Mouse (Mus musculus): ENCODE results near the gene C1s2.
A peak's percentile ranks its signal among the peaks of the same experiment; 100 is the strongest.
"Not testable (repeated sequence)": the region's sequence is repeated elsewhere in the genome, so short reads cannot be mapped to it uniquely, and the experiment has no call there.

C1s2 gene

DNA sequence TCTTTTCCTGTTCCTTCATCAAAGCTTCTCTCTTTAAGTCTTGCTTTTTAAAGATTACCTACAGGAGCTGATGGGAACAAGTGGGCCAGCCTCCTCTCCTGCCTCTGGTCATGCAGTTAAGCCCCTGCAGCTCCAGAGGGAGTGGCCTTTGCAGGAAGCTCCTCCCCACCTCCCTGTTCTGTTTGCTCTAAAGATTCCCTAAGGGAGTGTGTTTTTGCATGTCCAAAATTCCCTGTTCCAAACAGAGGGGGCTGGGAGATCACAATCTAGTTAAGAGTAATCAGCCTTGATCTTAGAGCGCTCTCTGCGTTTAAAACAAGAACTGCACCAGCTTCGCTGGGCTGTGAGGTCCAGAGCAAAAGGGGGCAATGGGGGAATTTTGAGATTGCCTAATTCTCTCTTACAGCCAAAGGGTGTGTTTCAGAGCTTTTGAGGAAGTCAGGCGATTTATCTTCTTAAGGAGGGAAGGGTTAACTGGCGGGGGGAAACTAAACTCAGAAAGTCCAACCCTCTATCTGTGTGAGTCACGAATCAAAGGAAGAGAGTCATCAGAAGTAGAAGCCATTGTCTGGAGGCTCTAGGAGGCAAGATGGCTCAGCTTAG is 1.1 kb upstream of the C1s2 start:
- peak in 1 of 2 experiments; percentile 9 for DNase-seq

DNA sequence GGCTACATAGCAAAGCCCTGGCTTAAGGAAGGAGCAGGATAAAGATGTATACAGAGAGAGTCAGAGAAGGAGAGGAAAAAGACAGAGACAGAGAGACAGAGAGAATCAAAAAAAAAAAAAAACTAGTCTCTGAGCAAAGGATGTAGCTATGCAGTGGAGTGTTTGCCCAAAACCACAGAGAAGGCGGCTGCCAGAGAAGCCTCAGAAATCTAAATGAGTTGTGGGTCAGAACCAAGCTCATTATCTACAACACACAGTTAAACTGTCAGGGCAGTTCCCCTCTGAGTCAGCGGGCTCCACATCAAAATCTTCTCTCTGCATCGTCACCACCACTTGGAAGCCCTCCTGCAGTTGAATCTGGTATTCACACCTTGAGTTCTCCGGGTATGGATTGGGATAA is 5.1 kb downstream of the C1s2 start:
- DNase-seq: no peak

DNA sequence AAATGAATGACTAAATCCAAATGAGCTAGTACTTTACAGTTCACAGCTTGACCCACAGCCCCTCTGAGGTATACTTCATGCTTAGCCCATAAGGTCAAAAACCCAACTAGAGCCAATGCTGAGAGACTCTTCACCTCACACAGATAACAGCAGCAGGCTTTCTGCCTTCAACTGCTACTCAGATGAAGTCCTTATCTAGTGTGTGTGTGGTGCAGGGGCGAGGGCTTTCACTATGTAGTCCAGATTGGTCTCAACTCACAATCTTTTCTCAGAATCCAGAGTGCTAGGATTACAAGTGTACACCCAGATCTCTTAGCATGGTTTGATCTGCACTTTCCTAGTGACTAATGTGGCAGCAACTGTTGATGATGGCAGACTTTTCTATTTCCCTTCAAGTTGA is 9.7 kb downstream of the C1s2 start:
- not testable (repeated sequence) for DNase-seq

DNA sequence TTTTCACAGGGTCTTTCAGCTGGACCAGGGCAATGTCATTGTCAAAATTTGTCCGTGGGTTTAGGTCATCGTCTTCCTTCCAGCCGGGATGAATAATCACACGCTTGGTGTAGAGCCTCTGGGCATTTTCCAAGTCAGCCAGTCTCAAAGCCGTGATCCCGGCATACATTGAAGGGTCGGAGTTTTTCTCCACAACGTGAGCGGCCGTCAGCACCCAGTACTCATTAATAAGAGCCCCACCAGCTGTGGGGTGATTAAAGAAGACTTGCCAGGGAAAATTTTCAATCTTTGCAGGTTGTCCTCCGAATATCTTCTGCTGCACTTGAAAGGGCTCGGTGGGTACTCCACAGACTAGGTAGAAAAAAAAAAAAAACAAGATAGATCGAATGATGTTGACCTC is 10.3 kb downstream of the C1s2 start:
- DNase-seq: no peak

DNA sequence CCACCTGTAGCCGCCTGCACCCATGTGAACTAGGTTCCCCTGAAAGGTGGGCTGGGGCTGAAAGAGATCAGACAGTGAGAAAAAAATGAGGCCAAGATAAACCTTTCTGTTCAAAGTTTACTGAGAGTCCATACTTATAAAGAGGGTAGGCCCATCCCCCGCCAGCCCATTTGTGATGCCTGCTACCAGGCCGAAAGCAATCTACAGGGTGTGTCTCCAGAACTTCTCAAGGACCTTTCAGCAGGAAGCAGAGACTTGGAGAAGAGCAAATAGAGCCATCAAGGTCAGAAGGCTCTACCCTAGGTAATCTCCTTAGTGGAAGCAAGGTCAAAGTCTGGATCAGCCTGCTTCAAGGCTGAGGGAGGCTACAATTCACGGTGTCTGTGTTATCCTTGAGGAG is 33.9 kb downstream of the C1s2 start:
- no peak for DNase-seq

DNA sequence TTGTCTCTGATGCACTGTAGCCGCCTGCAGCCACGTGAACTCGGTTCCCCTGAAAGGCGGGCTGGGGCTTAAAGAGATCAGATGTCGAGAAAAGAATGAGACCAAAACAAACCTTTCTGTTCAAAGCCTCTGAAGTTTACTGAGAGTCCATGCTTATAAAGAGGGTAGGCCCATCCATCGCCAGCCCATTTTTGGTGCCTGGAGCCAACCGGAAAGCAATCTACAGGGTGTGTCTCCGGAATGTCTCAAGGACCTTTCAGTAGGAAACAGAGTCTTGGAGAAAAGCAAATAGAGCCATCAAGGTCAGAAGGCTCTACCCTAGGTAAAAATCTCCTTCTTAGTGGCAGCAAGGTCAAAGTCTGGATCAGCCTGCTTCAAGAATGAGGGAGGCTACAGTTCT is 42.8 kb downstream of the C1s2 start:
- DNase-seq: no peak

DNA sequence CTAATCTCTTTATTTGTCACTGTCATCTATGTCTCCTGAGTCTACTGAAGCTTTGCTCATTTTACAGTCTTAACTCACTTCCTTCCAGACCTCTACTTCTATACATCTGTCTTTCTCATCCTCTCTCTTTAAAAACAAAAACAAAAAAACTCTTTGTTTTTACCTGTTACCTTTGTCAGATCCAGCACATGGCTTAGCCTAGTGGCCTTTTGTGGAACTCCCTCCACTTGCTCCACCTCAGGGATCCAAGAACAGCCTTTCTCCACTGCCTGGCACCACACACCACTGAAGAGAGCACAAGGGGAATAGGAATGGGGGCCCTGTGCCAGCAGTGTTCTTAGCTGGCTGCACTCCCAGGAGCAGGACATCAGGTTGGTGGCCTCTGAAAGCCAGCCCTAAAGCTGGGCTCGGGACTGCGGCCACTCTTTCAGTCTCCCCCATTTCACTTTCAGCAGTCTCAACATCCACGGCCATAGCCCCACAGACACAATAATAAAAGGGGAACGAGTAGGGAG is 43.6 kb downstream of the C1s2 start:
- DNase-seq: no peak

DNA sequence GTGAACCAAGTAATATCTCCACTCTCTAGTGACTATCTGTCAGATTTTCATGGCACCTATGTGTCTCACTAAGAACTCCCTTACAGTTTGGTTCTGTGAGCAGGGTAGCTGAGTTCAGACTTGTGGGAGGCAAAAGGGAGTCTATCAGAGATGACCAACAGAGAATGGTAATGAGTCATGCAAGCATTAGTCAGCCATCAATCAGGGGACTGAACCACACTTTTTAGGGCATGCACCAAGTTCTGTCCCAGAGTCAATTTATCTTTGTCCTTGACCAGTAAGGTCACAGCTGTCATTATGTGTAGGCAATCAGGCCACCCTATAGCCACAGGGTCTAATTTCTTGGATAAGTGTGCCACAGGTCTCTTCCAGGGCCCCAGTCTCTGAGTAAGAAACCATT is 47.1 kb downstream of the C1s2 start:
- no peak for DNase-seq

DNA sequence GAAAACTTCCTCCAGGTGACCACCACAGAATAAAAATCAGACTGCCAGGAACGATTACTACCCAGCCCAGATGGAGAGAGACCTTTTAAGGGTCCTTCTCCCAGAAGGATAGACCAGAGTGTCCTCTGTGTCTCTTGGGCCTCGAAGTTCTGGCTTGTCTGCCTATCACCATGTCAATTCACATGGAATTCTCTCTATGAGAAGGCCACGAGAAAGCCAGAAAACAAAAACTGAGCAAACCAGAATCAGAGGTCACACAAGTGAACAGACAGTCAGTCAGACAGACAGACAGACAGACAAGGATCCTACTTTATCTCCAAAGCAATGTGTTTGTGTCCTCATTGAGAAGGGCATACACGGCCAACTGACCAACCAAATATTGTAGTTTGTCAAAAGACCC is 49.6 kb downstream of the C1s2 start:
- DNase-seq: no peak

DNA sequence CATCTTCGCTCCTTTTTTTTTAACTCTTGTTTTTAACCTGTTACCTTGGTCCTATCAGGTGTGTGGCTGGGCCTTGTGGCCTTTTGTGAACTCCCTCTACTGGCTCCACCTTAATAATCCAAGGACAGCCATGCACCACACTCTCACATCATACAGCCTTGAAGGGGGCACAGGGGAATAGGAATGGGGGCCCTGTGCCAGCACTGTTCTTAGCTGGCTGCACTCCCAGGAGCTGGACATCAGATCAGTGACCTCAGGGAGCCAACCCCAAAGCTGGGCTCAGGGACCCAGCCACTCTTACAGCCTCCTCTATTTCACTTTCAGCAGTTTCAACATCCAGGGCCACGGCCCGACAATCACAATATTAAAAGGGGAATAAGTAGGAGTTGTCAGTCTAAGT is 50.1 kb downstream of the C1s2 start:
- DNase-seq: no peak

DNA sequence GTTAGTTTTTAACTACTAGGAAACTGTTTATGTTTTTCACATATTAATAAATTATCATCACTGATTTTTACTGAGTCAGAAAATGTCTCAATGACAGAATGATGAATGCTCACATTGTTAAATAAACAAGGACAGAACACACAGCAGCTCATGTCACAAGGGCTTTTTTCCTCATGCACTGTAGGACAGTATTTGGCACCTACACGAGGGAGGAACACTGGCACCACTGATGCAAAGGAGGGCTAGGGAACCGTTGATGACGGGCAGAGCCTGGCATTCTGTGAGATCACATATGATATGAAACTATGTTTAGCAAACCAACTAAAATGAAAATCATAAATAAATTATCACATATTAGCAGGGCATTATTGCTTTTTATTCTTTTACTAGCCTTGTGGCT is 51.0 kb downstream of the C1s2 start:
- DNase-seq: no peak

DNA sequence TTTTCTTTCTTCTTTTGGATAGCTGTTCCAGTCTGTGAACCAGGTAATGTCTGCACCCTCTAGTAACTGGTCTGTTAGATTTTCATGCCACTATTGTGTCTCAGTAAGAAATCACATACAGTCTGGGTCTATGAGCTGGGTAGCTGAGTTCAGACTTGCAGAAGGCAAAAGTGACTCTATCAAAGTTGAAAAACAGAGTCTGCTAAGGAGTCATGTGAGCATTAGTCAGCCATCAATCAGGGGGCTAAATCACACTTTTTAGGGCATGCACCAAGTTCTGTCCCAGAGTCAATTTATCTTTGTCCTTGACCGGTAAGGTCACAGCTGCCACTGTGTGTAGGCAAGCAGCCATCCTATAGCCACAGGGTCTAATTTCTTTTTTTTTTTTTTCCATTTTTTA is 53.7 kb downstream of the C1s2 start:
- no peak for DNase-seq

DNA sequence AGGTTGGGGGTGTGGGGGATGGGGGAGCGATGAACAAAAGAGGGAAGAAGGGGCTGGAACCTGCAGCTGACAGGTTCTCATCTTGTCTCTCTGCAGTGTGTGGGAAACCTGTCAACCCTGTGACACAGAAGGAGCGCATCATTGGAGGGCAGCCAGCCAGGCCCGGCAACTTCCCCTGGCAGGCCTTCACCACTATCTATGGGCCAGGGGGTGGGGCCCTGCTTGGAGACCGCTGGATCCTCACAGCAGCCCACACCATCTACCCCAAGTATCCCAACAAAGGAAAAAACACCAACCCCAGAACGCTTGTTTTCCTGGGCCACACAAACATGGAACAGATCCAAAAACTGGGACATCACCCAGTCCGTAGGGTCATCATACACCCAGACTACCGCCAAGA is 55.7 kb downstream of the C1s2 start:
- DNase-seq: not testable (repeated sequence)

DNA sequence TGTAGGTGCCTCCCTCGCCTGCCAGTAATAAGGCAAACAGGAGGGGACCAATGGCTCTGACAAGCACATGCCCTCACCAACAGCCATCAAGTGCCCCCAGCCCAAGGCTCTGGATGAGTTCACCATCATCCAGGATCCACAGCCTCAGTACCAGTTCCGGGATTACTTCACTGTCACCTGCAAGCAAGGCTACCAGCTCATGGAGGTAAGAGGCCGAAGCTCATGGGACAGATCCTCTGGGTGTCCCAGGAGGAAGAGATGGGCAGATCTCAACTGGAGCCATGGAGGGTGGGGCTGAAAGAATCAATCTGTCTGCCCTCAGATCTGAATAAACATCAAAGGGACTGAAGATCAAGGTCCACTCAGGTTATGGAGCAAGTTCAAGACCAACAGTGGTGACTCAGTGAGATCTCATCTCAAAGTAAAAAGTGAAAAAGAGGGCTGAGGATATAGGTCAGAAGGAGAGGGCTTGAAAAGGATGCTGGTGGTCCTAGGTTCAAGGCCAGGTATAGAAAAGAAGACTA is 60.7 kb downstream of the C1s2 start:
- not testable (repeated sequence) for DNase-seq

Data from B cell, adult 2 months (primary cell).